Mouse (Mus musculus) embryonic facial prominence, embryonic 14.5 days (tissue): ENCODE results near the gene Synrg. TPM values are rescaled to one million over a fixed set of nuclear protein-coding genes. Genes with fewer than 3 reads are reported as not detected.

Source experiments
- ATAC-seq: fragments of 200-750 bp; cut with Nextera tagmentation; 2 replicates; pipeline ENCODE4 v1.8.0; 2017; ENCODE audit warnings: low read depth, moderate number of reproducible peaks, moderate TSS enrichment
- DNase-seq: peaks from one replicate; pipeline ENCODE4 v3.0.0-alpha.2; 2015; ENCODE audit warnings: low spot score
- H3K27ac ChIP-seq: fragments of 300-500 bp; sonication (generic); replicated peaks from 2 replicates; pipeline ENCODE4 v1.5.1; 2014; ENCODE audit warnings: low read depth, mild to moderate bottlenecking, low read length, moderate library complexity
- H3K27me3 ChIP-seq: fragments of 300-500 bp; sonication (generic); replicated peaks from 2 replicates; pipeline ENCODE4 v1.6.1; 2014; ENCODE audit warnings: low read length; ENCODE audit not compliant: control insufficient read depth, insufficient read depth
- H3K36me3 ChIP-seq: fragments of 300-500 bp; sonication (generic); 2 replicates; pipeline ENCODE4 v1.6.1; 2014; ENCODE audit warnings: low read length, mixed read lengths; ENCODE audit not compliant: control insufficient read depth, insufficient read depth
- H3K4me1 ChIP-seq: fragments of 300-500 bp; sonication (generic); 2 replicates; pipeline ENCODE4 v1.6.1; 2014; ENCODE audit warnings: antibody characterized with exemption, low read length; ENCODE audit not compliant: control insufficient read depth, insufficient read depth
- H3K4me2 ChIP-seq: fragments of 300-500 bp; sonication (generic); 2 replicates; pipeline ENCODE4 v1.6.1; 2014; ENCODE audit warnings: low read depth, mild to moderate bottlenecking, low read length, moderate library complexity, mixed read lengths
- H3K4me3 ChIP-seq: fragments of 300-500 bp; sonication (generic); 2 replicates; pipeline ENCODE4 v1.5.1; 2014; ENCODE audit warnings: low read depth, mild to moderate bottlenecking, low read length
- H3K9ac ChIP-seq: fragments of 300-500 bp; sonication (generic); 2 replicates; pipeline ENCODE4 v1.6.1; 2014; ENCODE audit warnings: low read depth, mild to moderate bottlenecking, low read length, moderate library complexity, mixed read lengths
- H3K9me3 ChIP-seq: fragments of 300-500 bp; sonication (generic); 2 replicates; pipeline ENCODE4 v1.6.1; 2016; ENCODE audit warnings: low read length; ENCODE audit not compliant: control insufficient read depth
- WGBS: fragments of 180-500 bp; shearing (Covaris S2); extraction: QIAGEN DNeasy Blood & Tissue Kit; methylation state at CpG from one replicate; pipeline ENCODE4 v1.1.7; 2014; 5-methylcytosine and 5-hydroxymethylcytosine counted together
- polyA plus RNA-seq: library from polyadenylated mRNA; unstranded; fragments of >200 nt; fragmentation: Nextera tagmentation; extraction: Ambion mirVana; gene quantifications from 2 replicates; pipeline ENCODE4 v1.2.1, GENCODE M21; 2014

Gene Synrg
- polyA plus RNA-seq, 1 experiment from 2014 or later, result 10.1 TPM

- Histone ChIP-seq H3K9me3 (no peaks in the 10 kb centered on the region), H3K36me3 (no peaks in the 10 kb centered on the region), H3K4me3 (peak overlapping the region; percentile 68), H3K9ac (peak overlapping the region; percentile 72), H3K27ac (peak overlapping the region; percentile 67), H3K4me1 (peaks cover 21% of the 10 kb centered on the region), H3K4me2 (peak overlapping the region; percentile 86), H3K27me3 (peaks cover 13% of the 10 kb centered on the region)
- WGBS, result 4% methylated on average over 29 of the region's 63 CpGs
- DNase-seq, result peak; percentile 66
- peak; percentile 58 for ATAC-seq
Measured at GRCm38 (mm10) chr11:84068191-84069033, 104.2 kb downstream of the Synrg start.

GRCm38 (mm10) chr11:84069034-84069370, 104.8 kb downstream of the Synrg start, which contains the start of gene Dusp14:
Gene Dusp14, minus strand, starts transcription at chr11:84069261.
- Histone ChIP-seq H3K27me3 (peaks cover 13% of the 10 kb centered on the region), H3K36me3 (no peaks in the 10 kb centered on the region), H3K9me3 (no peaks in the 10 kb centered on the region), H3K27ac (peak within 1 kb of the TSS; percentile 67), H3K9ac (peak within 1 kb of the TSS; percentile 72), H3K4me1 (peaks cover 27% of the 10 kb centered on the region), H3K4me2 (peak within 1 kb of the TSS; percentile 86), H3K4me3 (peak within 1 kb of the TSS; percentile 68)
- ATAC-seq (no peak), DNase-seq (no peak)
- 24% methylated on average over 11 of the region's 11 CpGs for WGBS

GRCm38 (mm10) chr11:84072904-84073651, 108.8 kb downstream of the Synrg start:
- H3K27me3 ChIP-seq, result peaks cover 5% of the 10 kb centered on the region; the same call in 1 of the 2 replicates
- ATAC-seq (peak; percentile 84), DNase-seq (peak; percentile 89)
- WGBS, result 20% methylated on average over 9 of the region's 9 CpGs
- no peak overlapping the region for H3K4me3 ChIP-seq
- H3K9ac ChIP-seq, result no peak overlapping the region
- no peaks in the 10 kb centered on the region for H3K9me3 ChIP-seq
- H3K4me1 ChIP-seq, result peaks cover 26% of the 10 kb centered on the region
- no peak overlapping the region for H3K4me2 ChIP-seq
- H3K27ac ChIP-seq, result peak overlapping the region; percentile 69
- H3K36me3 ChIP-seq, result peaks cover under 1% of the 10 kb centered on the region; the same call in 1 of the 2 replicates

GRCm38 (mm10) chr11:84073816-84074764, 109.9 kb downstream of the Synrg start:
- no peaks in the 10 kb centered on the region for H3K9me3 ChIP-seq
- peaks cover 2% of the 10 kb centered on the region; the same call in 1 of the 2 replicates for H3K27me3 ChIP-seq
- no peak overlapping the region for H3K4me3 ChIP-seq
- 54% methylated on average over 7 of the region's 7 CpGs for whole genome bisulfite sequencing
- no peak overlapping the region for H3K4me2 ChIP-seq
- DNase-seq (peak; percentile 75), ATAC-seq (no peak)
- peak overlapping the region; percentile 69 for H3K27ac ChIP-seq
- H3K4me1 ChIP-seq, result peaks cover 22% of the 10 kb centered on the region
- no peak overlapping the region; the same call in 1 of the 2 replicates for H3K9ac ChIP-seq
- H3K36me3 ChIP-seq, result peaks cover 6% of the 10 kb centered on the region

- Histone ChIP-seq H3K27me3 (no peaks in the 10 kb centered on the region), H3K4me3 (no peak overlapping the region), H3K9ac (no peak overlapping the region), H3K27ac (no peak overlapping the region), H3K4me2 (no peak overlapping the region), H3K36me3 (peaks cover 26% of the 10 kb centered on the region), H3K4me1 (peaks cover 22% of the 10 kb centered on the region), H3K9me3 (no peaks in the 10 kb centered on the region)
- no peak for ATAC-seq
- peak; percentile 52 for DNase-seq
- 73% methylated on average over 2 of the region's 2 CpGs for WGBS
Measured at GRCm38 (mm10) chr11:84077008-84077407, 112.8 kb downstream of the Synrg start.

- 85% methylated on average over 9 of the region's 9 CpGs for WGBS
- peaks cover 38% of the 10 kb centered on the region for H3K36me3 ChIP-seq
- H3K27me3 ChIP-seq, result no peaks in the 10 kb centered on the region
- no peak overlapping the region for H3K27ac ChIP-seq
- ATAC-seq (peak; percentile 38; the same call in 1 of the 2 replicates), DNase-seq (no peak)
- H3K4me1 ChIP-seq, result peaks cover 10% of the 10 kb centered on the region; the same call in 1 of the 2 replicates
- no peak overlapping the region for H3K4me3 ChIP-seq
- no peak overlapping the region for H3K4me2 ChIP-seq
- H3K9me3 ChIP-seq, result no peaks in the 10 kb centered on the region
- no peak overlapping the region for H3K9ac ChIP-seq
Measured at GRCm38 (mm10) chr11:84078601-84079000, 114.4 kb downstream of the Synrg start.

- no peak overlapping the region for H3K9ac ChIP-seq
- ATAC-seq (no peak), DNase-seq (no peak)
- 0 out of 2 replicates have a peak, but pooled peaks cover 3% of the 10 kb centered on the region for H3K4me1 ChIP-seq
- H3K27ac ChIP-seq, result no peak overlapping the region
- no peaks in the 10 kb centered on the region for H3K27me3 ChIP-seq
- peaks cover 38% of the 10 kb centered on the region for H3K36me3 ChIP-seq
- 91% methylated on average over 11 of the region's 11 CpGs for WGBS
- H3K4me2 ChIP-seq, result no peak overlapping the region
- H3K9me3 ChIP-seq, result no peaks in the 10 kb centered on the region
- H3K4me3 ChIP-seq, result no peak overlapping the region
Measured at GRCm38 (mm10) chr11:84079361-84079760, 115.1 kb downstream of the Synrg start.

- WGBS, result 74% methylated on average over 4 of the region's 4 CpGs
- ATAC-seq (no peak), DNase-seq (peak; percentile 29)
- Histone ChIP-seq H3K4me3 (no peak overlapping the region), H3K36me3 (peaks cover 40% of the 10 kb centered on the region), H3K27ac (no peak overlapping the region), H3K9ac (no peak overlapping the region), H3K27me3 (no peaks in the 10 kb centered on the region), H3K4me1 (no peaks in the 10 kb centered on the region), H3K9me3 (no peaks in the 10 kb centered on the region), H3K4me2 (no peak overlapping the region)
Measured at GRCm38 (mm10) chr11:84079887-84080286, 115.7 kb downstream of the Synrg start.
